Mouse (Mus musculus) intestine, embryonic 16.5 days (tissue): Measurements from ENCODE around the gene Pts. TPM values are rescaled to one million over a fixed set of nuclear protein-coding genes. Genes with fewer than 3 reads are reported as not detected.
A peak's percentile ranks its signal among the peaks of the same experiment; 100 is the strongest.

Experiments
- ATAC-seq: fragments of 200-750 bp; cut with Nextera tagmentation; 2 replicates; pipeline ENCODE4 v1.8.0; 2017; ENCODE audit warnings: moderate TSS enrichment, moderate library complexity
- H3K27ac ChIP-seq: fragments of 300-500 bp; sonication (generic); 2 replicates; pipeline ENCODE4 v1.5.1; 2014; ENCODE audit warnings: mild to moderate bottlenecking, low read length
- H3K27me3 ChIP-seq: fragments of 300-500 bp; sonication (generic); replicated peaks from 2 replicates; pipeline ENCODE4 v1.6.1; 2014; ENCODE audit warnings: low read length, control low read depth, mixed read lengths; ENCODE audit not compliant: control insufficient read depth, insufficient read depth
- H3K36me3 ChIP-seq: fragments of 300-500 bp; sonication (generic); 2 replicates; pipeline ENCODE4 v1.6.1; 2014; ENCODE audit warnings: low read length, control low read depth; ENCODE audit not compliant: control insufficient read depth, insufficient read depth
- H3K4me1 ChIP-seq: fragments of 300-500 bp; sonication (generic); 2 replicates; pipeline ENCODE4 v1.6.1; 2014; ENCODE audit warnings: low read length, control low read depth, mixed read lengths; ENCODE audit not compliant: control insufficient read depth, insufficient read depth
- H3K4me2 ChIP-seq: fragments of 300-500 bp; sonication (generic); 2 replicates; pipeline ENCODE4 v1.6.1; 2014; ENCODE audit warnings: low read depth, low read length, control low read depth
- H3K4me3 ChIP-seq: fragments of 300-500 bp; sonication (generic); 2 replicates; pipeline ENCODE4 v1.5.1; 2014; ENCODE audit warnings: mild to moderate bottlenecking, low read length
- H3K9ac ChIP-seq: fragments of 300-500 bp; sonication (generic); 2 replicates; pipeline ENCODE4 v1.6.1; 2014; ENCODE audit warnings: low read depth, low read length
- H3K9me3 ChIP-seq: fragments of 300-500 bp; sonication (generic); 2 replicates; pipeline ENCODE4 v1.6.1; 2016; ENCODE audit warnings: low read length, control low read depth; ENCODE audit not compliant: control insufficient read depth
- whole genome bisulfite sequencing: fragments of 180-500 bp; shearing (Covaris S2); extraction: QIAGEN DNeasy Blood & Tissue Kit; methylation state at CpG from one replicate; pipeline ENCODE4 v1.1.7; 2014; 5-methylcytosine and 5-hydroxymethylcytosine counted together
- polyA plus RNA-seq: library from polyadenylated mRNA; unstranded; fragments of >200 nt; fragmentation: Nextera tagmentation; extraction: Ambion mirVana; gene quantifications from 2 replicates; pipeline ENCODE4 v1.2.1, GENCODE M21; 2015

Gene Pts
- polyA plus RNA-seq, 1 experiment from 2014 or later, result 106 TPM

DNA sequence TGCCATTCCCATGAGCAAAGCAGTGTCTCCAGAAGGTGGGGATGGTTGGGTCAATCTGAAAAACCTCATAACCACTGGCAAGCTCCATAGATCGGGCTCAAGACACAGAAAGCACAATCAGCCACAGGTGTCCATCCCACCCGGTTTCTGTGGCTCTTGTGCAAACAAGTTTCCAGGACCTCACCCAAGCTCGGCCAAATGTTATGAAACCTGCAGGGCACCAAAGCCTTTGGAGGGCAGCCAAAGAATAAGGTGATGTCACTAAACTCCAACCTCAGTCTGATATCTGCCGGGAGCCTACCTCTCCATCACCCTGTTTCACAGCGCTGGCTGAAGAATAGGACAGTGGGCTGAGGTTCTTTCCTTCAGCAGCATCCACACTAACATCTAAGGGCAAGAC is 7.4 kb upstream of the Pts start:
- H3K9me3 ChIP-seq, result peaks cover 3% of the 10 kb centered on the region; the same call in 1 of the 2 replicates
- WGBS, result 62% methylated on average over 5 of the region's 5 CpGs
- peak; percentile 36; the same call in 1 of the 2 replicates for ATAC-seq
- H3K4me3 ChIP-seq, result no peak overlapping the region
- peaks cover 5% of the 10 kb centered on the region; the same call in 1 of the 2 replicates for H3K4me1 ChIP-seq
- peak overlapping the region; percentile 10; the same call in 1 of the 2 replicates for H3K27ac ChIP-seq
- no peaks in the 10 kb centered on the region for H3K27me3 ChIP-seq
- no peak overlapping the region for H3K9ac ChIP-seq
- H3K4me2 ChIP-seq, result no peak overlapping the region
- no peaks in the 10 kb centered on the region for H3K36me3 ChIP-seq

DNA sequence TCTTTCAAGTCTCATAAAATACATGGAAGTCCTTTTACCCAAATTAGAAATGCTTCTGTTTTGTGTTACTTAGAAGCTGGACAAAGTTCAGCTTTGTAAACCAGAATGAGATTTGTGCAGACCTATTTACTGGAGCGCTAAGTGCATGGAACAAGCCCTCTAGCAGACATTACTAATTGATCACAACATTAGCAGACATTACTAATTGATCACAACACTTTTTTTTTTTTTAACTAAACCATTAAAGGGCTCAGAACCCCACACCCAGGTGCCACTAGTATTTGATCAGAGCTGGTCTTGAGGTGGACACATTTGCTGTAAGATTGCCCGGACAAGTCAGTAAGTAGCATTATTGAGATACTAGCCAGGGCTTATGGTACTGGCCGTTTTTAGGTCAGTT is 5.3 kb upstream of the Pts start:
- WGBS, result 74% methylated on average over 3 of the region's 3 CpGs
- no peaks in the 10 kb centered on the region for H3K27me3 ChIP-seq
- peak overlapping the region; percentile 59 for H3K27ac ChIP-seq
- H3K4me1 ChIP-seq, result peaks cover 5% of the 10 kb centered on the region; the same call in 1 of the 2 replicates
- H3K4me3 ChIP-seq, result no peak overlapping the region
- H3K36me3 ChIP-seq, result no peaks in the 10 kb centered on the region
- no peak overlapping the region for H3K4me2 ChIP-seq
- H3K9ac ChIP-seq, result no peak overlapping the region
- H3K9me3 ChIP-seq, result peaks cover 3% of the 10 kb centered on the region; the same call in 1 of the 2 replicates
- no peak for ATAC-seq

- no peak overlapping the region for H3K9ac ChIP-seq
- H3K4me3 ChIP-seq, result no peak overlapping the region
- H3K4me1 ChIP-seq, result peaks cover 5% of the 10 kb centered on the region; the same call in 1 of the 2 replicates
- no peak for ATAC-seq
- H3K36me3 ChIP-seq, result no peaks in the 10 kb centered on the region
- H3K4me2 ChIP-seq, result no peak overlapping the region
- 73% methylated on average over 11 of the region's 11 CpGs for WGBS
- peaks cover 3% of the 10 kb centered on the region; the same call in 1 of the 2 replicates for H3K9me3 ChIP-seq
- peak overlapping the region; percentile 59 for H3K27ac ChIP-seq
- H3K27me3 ChIP-seq, result no peaks in the 10 kb centered on the region
Measured at GRCm38 (mm10) chr9:50533328-50533727, 4.8 kb upstream of the Pts start.

- Histone ChIP-seq H3K9ac (no peak overlapping the region), H3K9me3 (peaks cover 3% of the 10 kb centered on the region; the same call in 1 of the 2 replicates), H3K4me3 (no peak overlapping the region), H3K4me2 (no peak overlapping the region), H3K27ac (no peak overlapping the region), H3K27me3 (no peaks in the 10 kb centered on the region), H3K4me1 (peaks cover 10% of the 10 kb centered on the region), H3K36me3 (no peaks in the 10 kb centered on the region)
- no peak for ATAC-seq
- 26% methylated on average over 2 of the region's 2 CpGs for WGBS
Measured at GRCm38 (mm10) chr9:50530890-50531289, 2.4 kb upstream of the Pts start.

DNA sequence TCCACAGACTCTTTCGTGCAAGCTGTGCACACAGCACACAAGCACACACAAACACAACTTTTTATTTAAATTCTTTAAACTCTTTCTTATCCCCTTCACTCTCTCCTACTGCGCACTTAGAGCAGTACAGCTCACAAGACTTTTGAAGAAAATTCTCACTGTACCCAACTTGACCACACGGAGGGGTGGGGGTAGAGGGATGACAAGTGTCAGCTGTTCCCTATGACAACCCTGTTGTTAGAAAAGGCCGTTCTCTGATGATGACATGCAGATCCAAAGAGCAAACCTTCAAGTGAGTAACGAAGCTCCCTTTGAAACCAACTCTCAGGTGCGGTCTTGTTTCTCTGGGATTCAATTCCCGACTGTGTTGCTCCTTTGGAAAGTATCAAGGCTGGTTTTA is 664 bp downstream of the Pts start:
- 29% methylated on average over 7 of the region's 7 CpGs for WGBS
- Histone ChIP-seq H3K4me3 (peak overlapping the region; percentile 83), H3K4me1 (peaks cover 8% of the 10 kb centered on the region), H3K4me2 (peak overlapping the region; percentile 79), H3K9ac (peak overlapping the region; percentile 84), H3K9me3 (no peaks in the 10 kb centered on the region), H3K27ac (peak overlapping the region; percentile 84; the same call in 1 of the 2 replicates), H3K27me3 (no peaks in the 10 kb centered on the region), H3K36me3 (no peaks in the 10 kb centered on the region)
- peak; percentile 9; the same call in 1 of the 2 replicates for ATAC-seq

- no peak for ATAC-seq
- H3K4me3 ChIP-seq, result no peak overlapping the region
- no peak overlapping the region for H3K27ac ChIP-seq
- 66% methylated on average over 5 of the region's 5 CpGs for WGBS
- no peak overlapping the region for H3K4me2 ChIP-seq
- no peaks in the 10 kb centered on the region for H3K9me3 ChIP-seq
- no peaks in the 10 kb centered on the region for H3K27me3 ChIP-seq
- no peaks in the 10 kb centered on the region for H3K36me3 ChIP-seq
- H3K4me1 ChIP-seq, result peaks cover 8% of the 10 kb centered on the region
- H3K9ac ChIP-seq, result no peak overlapping the region
Measured at GRCm38 (mm10) chr9:50525585-50525984, 2.9 kb downstream of the Pts start.

- H3K36me3 ChIP-seq, result no peaks in the 10 kb centered on the region
Measured at GRCm38 (mm10) chr9:50524936-50525335, 3.6 kb downstream of the Pts start.

GRCm38 (mm10) chr9:50522574-50522973 is 6.0 kb downstream of the Pts start:
- no peaks in the 10 kb centered on the region for H3K36me3 ChIP-seq
- H3K9ac ChIP-seq, result no peak overlapping the region
- H3K27ac ChIP-seq, result no peak overlapping the region
- H3K4me3 ChIP-seq, result no peak overlapping the region
- no peaks in the 10 kb centered on the region for H3K27me3 ChIP-seq
- H3K4me2 ChIP-seq, result no peak overlapping the region
- no peaks in the 10 kb centered on the region for H3K9me3 ChIP-seq
- ATAC-seq, result no peak
- peaks cover 4% of the 10 kb centered on the region for H3K4me1 ChIP-seq
- 78% methylated on average over 5 of the region's 5 CpGs for WGBS

More at GRCm38 (mm10) chr9:50524936-50525335, 3.6 kb downstream of the Pts start:
- Histone ChIP-seq H3K4me3 (no peak overlapping the region), H3K4me2 (no peak overlapping the region), H3K27me3 (no peaks in the 10 kb centered on the region), H3K9ac (no peak overlapping the region), H3K4me1 (peaks cover 8% of the 10 kb centered on the region), H3K27ac (no peak overlapping the region), H3K9me3 (no peaks in the 10 kb centered on the region)
- no peak for ATAC-seq
- WGBS, result 84% methylated on average over 5 of the region's 5 CpGs

DNA sequence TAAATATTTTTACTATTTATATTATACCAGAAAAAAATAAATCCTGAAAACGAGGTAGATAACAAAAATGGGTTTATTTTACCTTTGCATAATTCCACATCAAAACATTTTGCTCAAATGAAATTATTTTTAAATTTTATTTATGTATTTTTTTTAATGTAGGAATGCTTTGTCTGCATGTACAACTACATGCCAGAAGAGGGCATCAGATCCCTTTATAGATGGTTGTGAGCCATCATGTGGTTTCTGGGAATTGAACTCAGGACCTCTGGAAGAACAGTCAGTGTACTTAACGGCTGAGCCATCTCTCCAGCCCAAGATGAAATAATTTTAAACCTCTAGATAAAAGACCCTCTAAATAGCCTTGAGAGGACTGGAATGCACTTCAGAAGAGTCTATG is 7.0 kb downstream of the Pts start:
- Histone ChIP-seq H3K36me3 (no peaks in the 10 kb centered on the region), H3K4me2 (no peak overlapping the region), H3K27ac (no peak overlapping the region), H3K27me3 (no peaks in the 10 kb centered on the region), H3K4me1 (no peaks in the 10 kb centered on the region), H3K9ac (no peak overlapping the region), H3K9me3 (no peaks in the 10 kb centered on the region), H3K4me3 (no peak overlapping the region)
- ATAC-seq, result no peak
- 67% methylated on average over 2 of the region's 2 CpGs for WGBS

DNA sequence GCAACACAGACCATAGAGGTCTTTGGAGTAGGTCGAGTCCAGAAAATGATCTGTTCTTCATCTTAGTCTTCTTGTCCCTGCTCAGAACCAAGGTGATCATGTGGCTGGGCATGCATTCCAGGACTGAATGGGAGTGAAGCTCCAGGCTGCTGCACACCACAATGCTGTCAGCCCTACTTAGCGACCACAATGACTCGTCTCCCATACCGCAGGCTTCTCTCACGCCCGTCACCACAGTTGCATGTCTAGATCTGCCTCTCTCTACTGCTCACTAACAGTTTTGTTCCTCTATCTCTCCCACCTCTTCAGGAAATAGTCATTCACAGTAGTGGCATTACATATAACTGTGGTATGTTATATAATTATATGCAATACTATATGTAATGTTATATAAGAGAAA is 7.8 kb downstream of the Pts start:
- H3K27ac ChIP-seq, result no peak overlapping the region
- no peak overlapping the region for H3K9ac ChIP-seq
- 89% methylated on average over 6 of the region's 6 CpGs for WGBS
- H3K4me3 ChIP-seq, result no peak overlapping the region
- ATAC-seq, result no peak
- no peaks in the 10 kb centered on the region for H3K36me3 ChIP-seq
- no peaks in the 10 kb centered on the region for H3K27me3 ChIP-seq
- H3K9me3 ChIP-seq, result no peaks in the 10 kb centered on the region
- no peak overlapping the region for H3K4me2 ChIP-seq
- H3K4me1 ChIP-seq, result no peaks in the 10 kb centered on the region
